Mouse (Mus musculus): ENCODE results near the gene Gm42906. TPM values are rescaled to one million over a fixed set of nuclear protein-coding genes. Genes with fewer than 3 reads are reported as not detected.
A peak's percentile ranks its signal among the peaks of the same experiment; 100 is the strongest.

Gene Gm42906
- polyA plus RNA-seq, 1 experiment from 2014 or later = not detected

- Histone ChIP-seq H3K4me3 (ENCODE audit: low read depth, low read length) (no peak overlapping the region), H3K4me1 (replicated peaks; ENCODE audit: control insufficient read depth, insufficient read depth, low read length) (no peaks in the 10 kb centered on the region), H3K9me3 (ENCODE audit: control insufficient read depth, low read length) (no peaks in the 10 kb centered on the region), H3K36me3 (ENCODE audit: control insufficient read depth, insufficient read depth, low read length) (no peaks in the 10 kb centered on the region), H3K27me3 (ENCODE audit: control insufficient read depth, insufficient read depth, low read length) (no peaks in the 10 kb centered on the region), H3K4me2 (replicated peaks; ENCODE audit: low read depth, low read length) (no peak overlapping the region), H3K27ac (ENCODE audit: low read depth, low read length) (no peak overlapping the region), H3K9ac (ENCODE audit: low read depth, low read length) (no peak overlapping the region)
- WGBS = 68% methylated on average over 3 of the region's 3 CpGs
- DNase-seq (ENCODE audit: low spot score) = no peak
- no peak for ATAC-seq (ENCODE audit: low FRiP score)
Measured at GRCm38 (mm10) chr5:151201220-151201619, 226.7 kb downstream of the Gm42906 start.

GRCm38 (mm10) chr5:151199235-151199634 is 228.7 kb downstream of the Gm42906 start:
- no peaks in the 10 kb centered on the region for H3K36me3 ChIP-seq (ENCODE audit: control insufficient read depth, insufficient read depth, low read length)
- no peak for DNase-seq (ENCODE audit: low spot score)
- no peak for ATAC-seq (ENCODE audit: low FRiP score)
- H3K9ac ChIP-seq (ENCODE audit: low read depth, low read length) = no peak overlapping the region
- no peaks in the 10 kb centered on the region for H3K4me1 ChIP-seq (replicated peaks; ENCODE audit: control insufficient read depth, insufficient read depth, low read length)
- H3K27me3 ChIP-seq (ENCODE audit: control insufficient read depth, insufficient read depth, low read length) = no peaks in the 10 kb centered on the region
- H3K27ac ChIP-seq (ENCODE audit: low read depth, low read length) = no peak overlapping the region
- H3K4me3 ChIP-seq (ENCODE audit: low read depth, low read length) = no peak overlapping the region
- H3K9me3 ChIP-seq (ENCODE audit: control insufficient read depth, low read length) = no peaks in the 10 kb centered on the region
- no peak overlapping the region for H3K4me2 ChIP-seq (replicated peaks; ENCODE audit: low read depth, low read length)
- 93% methylated on average over 3 of the region's 3 CpGs for WGBS

- 58% methylated on average over 13 of the region's 13 CpGs for WGBS
- ATAC-seq (ENCODE audit: low FRiP score) (peak; percentile 45; the same call in 1 of the 2 replicates), DNase-seq (ENCODE audit: low spot score) (no peak)
- Histone ChIP-seq H3K4me2 (replicated peaks; ENCODE audit: low read depth, low read length) (no peak overlapping the region), H3K9me3 (ENCODE audit: control insufficient read depth, low read length) (no peaks in the 10 kb centered on the region), H3K27ac (ENCODE audit: low read depth, low read length) (no peak overlapping the region), H3K4me1 (replicated peaks; ENCODE audit: control insufficient read depth, insufficient read depth, low read length) (no peaks in the 10 kb centered on the region), H3K4me3 (ENCODE audit: low read depth, low read length) (no peak overlapping the region), H3K36me3 (ENCODE audit: control insufficient read depth, insufficient read depth, low read length) (no peaks in the 10 kb centered on the region), H3K9ac (ENCODE audit: low read depth, low read length) (no peak overlapping the region; the same call in 1 of the 2 replicates), H3K27me3 (ENCODE audit: control insufficient read depth, insufficient read depth, low read length) (no peaks in the 10 kb centered on the region)
Measured at GRCm38 (mm10) chr5:151196603-151197272, 231.2 kb downstream of the Gm42906 start.

- H3K9ac ChIP-seq (ENCODE audit: low read depth, low read length) = no peak overlapping the region
- H3K36me3 ChIP-seq (ENCODE audit: control insufficient read depth, insufficient read depth, low read length) = no peaks in the 10 kb centered on the region
- ATAC-seq (ENCODE audit: low FRiP score) (no peak), DNase-seq (ENCODE audit: low spot score) (no peak)
- WGBS = 79% methylated on average over 3 of the region's 3 CpGs
- no peak overlapping the region for H3K4me2 ChIP-seq (replicated peaks; ENCODE audit: low read depth, low read length)
- no peaks in the 10 kb centered on the region for H3K9me3 ChIP-seq (ENCODE audit: control insufficient read depth, low read length)
- no peaks in the 10 kb centered on the region for H3K4me1 ChIP-seq (replicated peaks; ENCODE audit: control insufficient read depth, insufficient read depth, low read length)
- no peak overlapping the region for H3K4me3 ChIP-seq (ENCODE audit: low read depth, low read length)
- H3K27me3 ChIP-seq (ENCODE audit: control insufficient read depth, insufficient read depth, low read length) = no peaks in the 10 kb centered on the region
- no peak overlapping the region for H3K27ac ChIP-seq (ENCODE audit: low read depth, low read length)
Measured at GRCm38 (mm10) chr5:151193885-151194520, 234.0 kb downstream of the Gm42906 start.

- Histone ChIP-seq H3K27ac (ENCODE audit: low read depth, low read length) (no peak overlapping the region), H3K4me1 (replicated peaks; ENCODE audit: control insufficient read depth, insufficient read depth, low read length) (no peaks in the 10 kb centered on the region), H3K27me3 (ENCODE audit: control insufficient read depth, insufficient read depth, low read length) (no peaks in the 10 kb centered on the region), H3K9me3 (ENCODE audit: control insufficient read depth, low read length) (no peaks in the 10 kb centered on the region), H3K9ac (ENCODE audit: low read depth, low read length) (no peak overlapping the region), H3K36me3 (ENCODE audit: control insufficient read depth, insufficient read depth, low read length) (no peaks in the 10 kb centered on the region), H3K4me2 (replicated peaks; ENCODE audit: low read depth, low read length) (no peak overlapping the region), H3K4me3 (ENCODE audit: low read depth, low read length) (no peak overlapping the region)
- WGBS = 88% methylated on average over 2 of the region's 2 CpGs
- DNase-seq (ENCODE audit: low spot score) = no peak
- ATAC-seq (ENCODE audit: low FRiP score) = no peak
Measured at GRCm38 (mm10) chr5:151192266-151192665, 235.7 kb downstream of the Gm42906 start.

GRCm38 (mm10) chr5:151190764-151191163 is 237.2 kb downstream of the Gm42906 start:
- H3K27ac ChIP-seq (ENCODE audit: low read depth, low read length) = no peak overlapping the region
- H3K4me1 ChIP-seq (replicated peaks; ENCODE audit: control insufficient read depth, insufficient read depth, low read length) = no peaks in the 10 kb centered on the region
- H3K36me3 ChIP-seq (ENCODE audit: control insufficient read depth, insufficient read depth, low read length) = no peaks in the 10 kb centered on the region
- H3K4me3 ChIP-seq (ENCODE audit: low read depth, low read length) = no peak overlapping the region
- no peak for DNase-seq (ENCODE audit: low spot score)
- no peaks in the 10 kb centered on the region for H3K9me3 ChIP-seq (ENCODE audit: control insufficient read depth, low read length)
- H3K4me2 ChIP-seq (replicated peaks; ENCODE audit: low read depth, low read length) = no peak overlapping the region
- no peak overlapping the region for H3K9ac ChIP-seq (ENCODE audit: low read depth, low read length)
- 84% methylated on average over 5 of the region's 5 CpGs for WGBS
- ATAC-seq (ENCODE audit: low FRiP score) = no peak
- H3K27me3 ChIP-seq (ENCODE audit: control insufficient read depth, insufficient read depth, low read length) = no peaks in the 10 kb centered on the region

GRCm38 (mm10) chr5:151189789-151190378 is 238.1 kb downstream of the Gm42906 start:
- WGBS = 3% methylated on average over 27 of the region's 27 CpGs
- DNase-seq (ENCODE audit: low spot score) (peak; percentile 73), ATAC-seq (ENCODE audit: low FRiP score) (peak; percentile 95)
- H3K27me3 ChIP-seq (ENCODE audit: control insufficient read depth, insufficient read depth, low read length) = no peaks in the 10 kb centered on the region
- H3K27ac ChIP-seq (ENCODE audit: low read depth, low read length) = no peak overlapping the region
- H3K9ac ChIP-seq (ENCODE audit: low read depth, low read length) = peak overlapping the region; percentile 42; the same call in 1 of the 2 replicates
- peak overlapping the region; percentile 89 for H3K4me2 ChIP-seq (replicated peaks; ENCODE audit: low read depth, low read length)
- H3K9me3 ChIP-seq (ENCODE audit: control insufficient read depth, low read length) = no peaks in the 10 kb centered on the region
- H3K4me1 ChIP-seq (replicated peaks; ENCODE audit: control insufficient read depth, insufficient read depth, low read length) = no peaks in the 10 kb centered on the region
- H3K36me3 ChIP-seq (ENCODE audit: control insufficient read depth, insufficient read depth, low read length) = no peaks in the 10 kb centered on the region
- peak overlapping the region; percentile 49 for H3K4me3 ChIP-seq (ENCODE audit: low read depth, low read length)

GRCm38 (mm10) chr5:151189321-151189720 is 238.6 kb downstream of the Gm42906 start:
- ATAC-seq (ENCODE audit: low FRiP score) = no peak
- no peak for DNase-seq (ENCODE audit: low spot score)
- H3K27ac ChIP-seq (ENCODE audit: low read depth, low read length) = no peak overlapping the region
- no peaks in the 10 kb centered on the region for H3K9me3 ChIP-seq (ENCODE audit: control insufficient read depth, low read length)
- H3K4me3 ChIP-seq (ENCODE audit: low read depth, low read length) = peak overlapping the region; percentile 49
- WGBS = 51% methylated on average over 3 of the region's 3 CpGs
- no peaks in the 10 kb centered on the region for H3K27me3 ChIP-seq (ENCODE audit: control insufficient read depth, insufficient read depth, low read length)
- H3K4me1 ChIP-seq (replicated peaks; ENCODE audit: control insufficient read depth, insufficient read depth, low read length) = no peaks in the 10 kb centered on the region
- H3K4me2 ChIP-seq (replicated peaks; ENCODE audit: low read depth, low read length) = peak overlapping the region; percentile 89
- no peak overlapping the region for H3K9ac ChIP-seq (ENCODE audit: low read depth, low read length)
- H3K36me3 ChIP-seq (ENCODE audit: control insufficient read depth, insufficient read depth, low read length) = no peaks in the 10 kb centered on the region

All from hindbrain, embryonic 11.5 days (tissue).